ENCODE assay signal across 11 mouse cellular contexts in genomic region chr7:114718300-114718699, GRCm38 (mm10). TPM values are rescaled to one million over a fixed set of nuclear protein-coding genes. Genes with fewer than 3 reads are reported as not detected.
A peak's percentile ranks its signal among the peaks of the same experiment; 100 is the strongest.
DNase-seq lines count a peak whose midpoint lies in the region; ATAC-seq and TF ChIP-seq lines count a peak whose summit lies in the region.
"Had no signal": no experiment of that assay in that cellular context is flagged by ENCODE, and none has a peak within 500 bp of the region (broad histone marks: within the 10 kb centered on the region; RNA-seq: fewer than 3 reads in every experiment).

Gene Calcb (plus strand): TSS chr7:114718643.

- intact Hi-C loops in gastrocnemius, postnatal 14 days (cut with DNase I; ENCODE audit: low total_unique reads) = no loop called here

- DNase-seq in embryo, embryonic 10.5 days (ENCODE audit: low spot score) = peak; percentile 11
- no peak for DNase-seq in embryo, embryonic 10 days (ENCODE audit: low spot score)
- DNase-seq in limb, embryonic 14.5 days (ENCODE audit: low spot score) = no peak
- no peak for DNase-seq in kidney, postnatal 25 days
- no peak for DNase-seq in gastrocnemius, postnatal 14 days
- DNase-seq: cerebellum, adult 11-12 months had no signal

- peak within 1 kb of the TSS; percentile 85 for H3K4me3 ChIP-seq in megakaryocyte, embryonic 14.5 days (replicated peaks)
- H3K4me3 ChIP-seq in limb, embryonic 14.5 days (replicated peaks; ENCODE audit: low read length) = peak within 1 kb of the TSS; percentile 10
- H3K4me3 ChIP-seq in stomach, embryonic 16.5 days (replicated peaks; ENCODE audit: low read length) = peak within 1 kb of the TSS; percentile 29

- no peak for TF ChIP-seq POLR2A in limb, embryonic 14.5 days (IDR thresholded peaks at IDR 0.05; ENCODE audit: borderline replicate concordance, extremely low read depth, insufficient read depth, insufficient read length)

- ATAC-seq in megakaryocyte, adult 5-6 weeks (ENCODE audit: poor library complexity, severe bottlenecking) = no peak
- no peak for ATAC-seq in limb, embryonic 14.5 days (ENCODE audit: low FRiP score, low read depth)
- no peak; the same call in 1 of the 2 replicates for ATAC-seq in stomach, embryonic 16.5 days (ENCODE audit: insufficient read depth, low FRiP score)

- WGBS in limb, embryonic 14.5 days = 8% methylated on average over 11 of the region's 11 CpGs
- 7% methylated on average over 11 of the region's 11 CpGs for WGBS in stomach, embryonic 16.5 days

- H3K27ac ChIP-seq in limb, embryonic 14.5 days (replicated peaks; ENCODE audit: low read depth, low read length) = no peak within 1 kb of the TSS
- no peak within 1 kb of the TSS for H3K27ac ChIP-seq in stomach, embryonic 16.5 days (ENCODE audit: low read length)

- H3K9ac ChIP-seq in limb, embryonic 14.5 days (ENCODE audit: low read depth, low read length, severe bottlenecking) = no peak within 1 kb of the TSS
- peak within 1 kb of the TSS; percentile 26; the same call in 1 of the 2 replicates for H3K9ac ChIP-seq in stomach, embryonic 16.5 days (ENCODE audit: low read length)

- H3K4me1 ChIP-seq in megakaryocyte, embryonic 14.5 days = peaks cover 30% of the 10 kb centered on the region
- peaks cover 10% of the 10 kb centered on the region; the same call in 1 of the 2 replicates for H3K4me1 ChIP-seq in limb, embryonic 14.5 days (ENCODE audit: control insufficient read depth, insufficient read depth, low read length)
- H3K4me1 ChIP-seq in stomach, embryonic 16.5 days (ENCODE audit: control insufficient read depth, insufficient read depth, low read length) = 0 out of 2 replicates have a peak, but pooled peaks cover 2% of the 10 kb centered on the region

- peaks cover 3% of the 10 kb centered on the region; the same call in 1 of the 2 replicates for H3K9me3 ChIP-seq in megakaryocyte, embryonic 14.5 days
- no peaks in the 10 kb centered on the region for H3K9me3 ChIP-seq in limb, embryonic 14.5 days (ENCODE audit: control insufficient read depth, low read length)
- H3K9me3 ChIP-seq in stomach, embryonic 16.5 days (replicated peaks; ENCODE audit: control insufficient read depth, low read length) = no peaks in the 10 kb centered on the region

- peaks cover 61% of the 10 kb centered on the region for H3K27me3 ChIP-seq in megakaryocyte, embryonic 14.5 days (replicated peaks)
- H3K27me3 ChIP-seq in limb, embryonic 14.5 days (ENCODE audit: control insufficient read depth, insufficient read depth, low read length) = peaks cover 38% of the 10 kb centered on the region
- H3K27me3 ChIP-seq in stomach, embryonic 16.5 days (ENCODE audit: control insufficient read depth, insufficient read depth, low read length) = peaks cover 25% of the 10 kb centered on the region

- H3K4me2 ChIP-seq in limb, embryonic 14.5 days (replicated peaks; ENCODE audit: low read depth, low read length, severe bottlenecking) = peak within 1 kb of the TSS; percentile 29
- H3K4me2 ChIP-seq in stomach, embryonic 16.5 days (ENCODE audit: low read depth, low read length) = peak within 1 kb of the TSS; percentile 52

- H3K36me3 ChIP-seq in megakaryocyte, embryonic 14.5 days (replicated peaks; ENCODE audit: low read length) = no peaks in the 10 kb centered on the region
- no peaks in the 10 kb centered on the region for H3K36me3 ChIP-seq in limb, embryonic 14.5 days (ENCODE audit: control insufficient read depth, insufficient read depth, low read length)
- H3K36me3 ChIP-seq in stomach, embryonic 16.5 days (ENCODE audit: control insufficient read depth, insufficient read depth, low read length) = no peaks in the 10 kb centered on the region

RNA-seq across cellular contexts. Expression of gene Calcb, which starts in this region (rescaled TPM):
- polyA plus RNA-seq in megakaryocyte, embryonic 14.5 days (2012; ENCODE audit: insufficient read depth, low replicate concordance) = not detected in 2 replicates
- total RNA-seq in megakaryocyte, adult 5-6 weeks (2015) = not detected in 2 replicates
- total RNA-seq in megakaryocyte, adult 5-6 weeks (2017) = not detected in 2 replicates
- 0.60 and 0.85 TPM in 2 replicates for polyA plus RNA-seq in limb, embryonic 14.5 days (2012; rRNA removed)
- polyA plus RNA-seq in limb, embryonic 14.5 days (2014; fragmentation: Nextera tagmentation; extraction: Ambion mirVana) = 0.26 and 0.57 TPM in 2 replicates
- polyA plus RNA-seq in stomach, embryonic 16.5 days (2015; fragmentation: Nextera tagmentation; extraction: Ambion mirVana) = 4.6 and 5.4 TPM in 2 replicates
- not detected for total RNA-seq in gastrocnemius, postnatal 14 days (2021)
- total RNA-seq: hematopoietic stem cell, adult 5-6 weeks had no signal
- polyA plus RNA-seq: liver, embryonic 16.5 days had no signal

Comparison
In these comparisons a context has a peak if more than half of its experiments do, and no peak if none do; other contexts are left out.
1. H3K4me3 ChIP-seq: peak in every context shown above with its lines; median percentile 85 in megakaryocyte, embryonic 14.5 days; 29 in stomach, embryonic 16.5 days; 10 in limb, embryonic 14.5 days.